Mouse (Mus musculus) limb, embryonic 11.5 days (tissue): Measurements from ENCODE around the gene Mtfr1l. TPM values are rescaled to one million over a fixed set of nuclear protein-coding genes. Genes with fewer than 3 reads are reported as not detected.
A peak's percentile ranks its signal among the peaks of the same experiment; 100 is the strongest.

Experiments
- ATAC-seq: fragments of 200-750 bp; cut with Nextera tagmentation; 2 replicates; pipeline ENCODE4 v1.8.0; 2017; ENCODE audit warnings: low read depth; ENCODE audit not compliant: insufficient number of reproducible peaks, low FRiP score, low TSS enrichment
- DNase-seq: peaks from one replicate; pipeline ENCODE4 v3.0.0-alpha.2; 2015; ENCODE audit warnings: low spot score
- H3K27ac ChIP-seq: fragments of 300-500 bp; sonication (generic); replicated peaks from 2 replicates; pipeline ENCODE4 v1.5.1; 2014; ENCODE audit warnings: low read depth, mild to moderate bottlenecking, low read length
- H3K27me3 ChIP-seq: fragments of 300-500 bp; sonication (generic); 2 replicates; pipeline ENCODE4 v1.6.1; 2014; ENCODE audit warnings: mild to moderate bottlenecking, low read length, mixed read lengths; ENCODE audit not compliant: control insufficient read depth, insufficient read depth
- H3K36me3 ChIP-seq: fragments of 300-500 bp; sonication (generic); 2 replicates; pipeline ENCODE4 v1.6.1; 2014; ENCODE audit warnings: mild to moderate bottlenecking, low read length, moderate library complexity, mixed read lengths; ENCODE audit not compliant: control insufficient read depth, insufficient read depth
- H3K4me1 ChIP-seq: fragments of 300-500 bp; sonication (generic); 2 replicates; pipeline ENCODE4 v1.6.1; 2014; ENCODE audit warnings: low read length, mixed read lengths; ENCODE audit not compliant: control insufficient read depth, insufficient read depth
- H3K4me2 ChIP-seq: fragments of 300-500 bp; sonication (generic); 2 replicates; pipeline ENCODE4 v1.6.1; 2014; ENCODE audit warnings: low read depth, mild to moderate bottlenecking, moderate library complexity; ENCODE audit not compliant: severe bottlenecking
- H3K4me3 ChIP-seq: fragments of 300-500 bp; sonication (generic); 2 replicates; pipeline ENCODE4 v1.5.1; 2014; ENCODE audit warnings: low read depth, low read length
- H3K9ac ChIP-seq: fragments of 300-500 bp; sonication (generic); 2 replicates; pipeline ENCODE4 v1.6.1; 2014; ENCODE audit warnings: mild to moderate bottlenecking, low read length
- H3K9me3 ChIP-seq: fragments of 300-500 bp; sonication (generic); 2 replicates; pipeline ENCODE4 v1.6.1; 2016; ENCODE audit warnings: low read length; ENCODE audit not compliant: control insufficient read depth
- WGBS: fragments of 180-500 bp; shearing (Covaris S2); extraction: QIAGEN DNeasy Blood & Tissue Kit; methylation state at CpG from one replicate; pipeline ENCODE4 v1.1.7; 2014; 5-methylcytosine and 5-hydroxymethylcytosine counted together
- polyA plus RNA-seq: library from polyadenylated mRNA; unstranded; fragments of >200 nt; fragmentation: Nextera tagmentation; extraction: Ambion mirVana; gene quantifications from 2 replicates; pipeline ENCODE4 v1.2.1, GENCODE M21; 2014

The Mtfr1l gene
- polyA plus RNA-seq, 1 experiment from 2014 or later = 121 TPM

DNA sequence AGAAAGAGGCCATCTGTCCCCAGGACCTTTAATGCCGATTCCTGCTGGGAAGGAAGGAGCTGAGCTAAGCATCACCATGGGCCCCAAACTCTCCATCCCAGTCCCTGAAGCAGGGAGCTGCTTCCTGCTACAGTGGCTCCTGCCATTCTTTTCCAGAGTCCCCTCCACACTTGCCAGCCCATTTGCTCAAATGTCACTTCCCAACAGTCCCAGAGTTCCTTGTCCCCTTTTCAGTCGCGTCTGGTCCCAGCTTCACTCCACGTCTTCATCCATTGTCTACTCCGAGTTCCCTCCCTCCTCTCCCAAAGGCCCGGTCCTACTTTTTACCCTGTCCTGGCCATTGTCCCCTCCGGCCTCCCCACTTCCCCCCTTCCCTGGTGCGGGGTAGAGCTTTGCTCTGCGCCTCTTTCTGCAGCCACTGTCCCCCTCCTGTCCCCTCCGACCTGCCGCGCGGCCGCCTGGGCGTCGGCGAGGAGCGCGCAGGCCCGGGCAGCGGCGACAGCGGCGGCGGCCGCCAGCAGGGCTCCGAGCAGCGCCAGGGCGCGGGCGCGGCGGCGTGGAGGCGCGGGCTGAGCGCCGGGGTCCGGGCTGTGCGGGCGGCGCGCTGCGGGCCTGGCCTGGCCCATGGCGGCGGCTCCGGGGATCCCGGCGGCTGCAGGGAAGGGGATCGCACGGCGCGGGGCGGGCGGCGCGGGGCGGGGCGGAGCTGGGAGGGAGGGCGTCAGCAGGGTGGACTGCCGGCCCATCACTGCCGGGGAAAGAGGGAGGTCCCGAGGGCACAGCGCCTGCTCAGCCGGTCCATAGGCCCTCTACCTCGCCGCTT, 16.5 kb upstream of the Mtfr1l start, which contains the start of gene Selenon:
Selenon (minus strand) TSS at position 673 of the 823 bp plus-strand sequence.
- H3K9me3 ChIP-seq = peaks cover 6% of the 10 kb centered on the region; the same call in 1 of the 2 replicates
- peak within 1 kb of the TSS; percentile 63 for H3K27ac ChIP-seq
- peaks cover 11% of the 10 kb centered on the region for H3K36me3 ChIP-seq
- under 1% methylated on average over 58 of the region's 67 CpGs for WGBS
- H3K4me2 ChIP-seq = peak within 1 kb of the TSS; percentile 60
- H3K4me3 ChIP-seq = peak within 1 kb of the TSS; percentile 61
- ATAC-seq (peak; percentile 81; the same call in 1 of the 2 replicates), DNase-seq (peak; percentile 81)
- 0 out of 2 replicates have a peak, but pooled peaks cover 4% of the 10 kb centered on the region for H3K4me1 ChIP-seq
- peak within 1 kb of the TSS; percentile 95 for H3K9ac ChIP-seq
- no peaks in the 10 kb centered on the region for H3K27me3 ChIP-seq

GRCm38 (mm10) chr4:134549899-134550298, 14.7 kb upstream of the Mtfr1l start:
- ATAC-seq (no peak), DNase-seq (no peak)
- Histone ChIP-seq H3K4me2 (no peak overlapping the region), H3K36me3 (peaks cover 11% of the 10 kb centered on the region), H3K4me3 (no peak overlapping the region), H3K27ac (no peak overlapping the region), H3K4me1 (0 out of 2 replicates have a peak, but pooled peaks cover 4% of the 10 kb centered on the region), H3K27me3 (no peaks in the 10 kb centered on the region), H3K9me3 (peaks cover 6% of the 10 kb centered on the region; the same call in 1 of the 2 replicates), H3K9ac (no peak overlapping the region)
- WGBS = 97% methylated on average over 8 of the region's 8 CpGs

DNA sequence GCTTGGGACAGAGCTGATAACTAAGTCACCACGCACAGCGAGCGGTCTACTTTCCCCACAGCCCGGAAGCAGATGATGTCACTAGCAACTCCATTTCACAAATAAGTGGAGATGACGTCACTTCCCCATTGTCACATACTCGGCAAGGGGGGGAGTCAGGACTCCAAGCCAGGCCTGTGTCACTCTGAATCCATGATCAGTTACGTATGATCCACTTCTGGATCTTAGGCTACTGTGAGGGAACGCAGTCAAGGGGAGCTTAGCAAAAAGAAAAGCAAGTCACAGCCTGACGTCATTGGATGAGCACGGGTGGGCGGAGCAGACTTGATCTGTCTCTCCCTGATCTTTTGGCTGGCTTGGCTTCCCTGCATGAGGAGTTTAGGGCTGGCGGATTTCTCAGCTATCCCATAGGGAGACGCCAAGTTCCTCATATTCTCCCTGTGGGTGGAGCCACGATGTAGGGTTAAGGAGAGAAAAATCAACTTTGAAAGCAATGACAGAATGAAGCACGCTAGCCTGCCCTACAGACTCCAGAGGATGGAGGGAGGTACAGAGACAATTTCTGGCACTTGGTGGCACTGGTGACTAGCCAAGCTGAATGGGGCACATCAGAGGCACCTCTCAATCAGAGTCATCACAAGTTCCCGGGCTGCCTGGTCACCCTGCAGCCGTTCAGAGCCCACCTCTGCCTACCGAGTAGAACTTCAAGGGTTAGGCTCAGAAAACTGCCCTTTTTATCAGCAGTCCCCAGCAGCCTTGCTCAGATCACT, 13.2 kb upstream of the Mtfr1l start:
- peaks cover 13% of the 10 kb centered on the region for H3K36me3 ChIP-seq
- WGBS = 77% methylated on average over 18 of the region's 18 CpGs
- no peak for DNase-seq
- no peak overlapping the region for H3K9ac ChIP-seq
- H3K9me3 ChIP-seq = peaks cover 6% of the 10 kb centered on the region; the same call in 1 of the 2 replicates
- H3K27me3 ChIP-seq = no peaks in the 10 kb centered on the region
- no peak overlapping the region for H3K27ac ChIP-seq
- no peak overlapping the region for H3K4me3 ChIP-seq
- H3K4me1 ChIP-seq = 0 out of 2 replicates have a peak, but pooled peaks cover 4% of the 10 kb centered on the region
- ATAC-seq = no peak
- no peak overlapping the region for H3K4me2 ChIP-seq

DNA sequence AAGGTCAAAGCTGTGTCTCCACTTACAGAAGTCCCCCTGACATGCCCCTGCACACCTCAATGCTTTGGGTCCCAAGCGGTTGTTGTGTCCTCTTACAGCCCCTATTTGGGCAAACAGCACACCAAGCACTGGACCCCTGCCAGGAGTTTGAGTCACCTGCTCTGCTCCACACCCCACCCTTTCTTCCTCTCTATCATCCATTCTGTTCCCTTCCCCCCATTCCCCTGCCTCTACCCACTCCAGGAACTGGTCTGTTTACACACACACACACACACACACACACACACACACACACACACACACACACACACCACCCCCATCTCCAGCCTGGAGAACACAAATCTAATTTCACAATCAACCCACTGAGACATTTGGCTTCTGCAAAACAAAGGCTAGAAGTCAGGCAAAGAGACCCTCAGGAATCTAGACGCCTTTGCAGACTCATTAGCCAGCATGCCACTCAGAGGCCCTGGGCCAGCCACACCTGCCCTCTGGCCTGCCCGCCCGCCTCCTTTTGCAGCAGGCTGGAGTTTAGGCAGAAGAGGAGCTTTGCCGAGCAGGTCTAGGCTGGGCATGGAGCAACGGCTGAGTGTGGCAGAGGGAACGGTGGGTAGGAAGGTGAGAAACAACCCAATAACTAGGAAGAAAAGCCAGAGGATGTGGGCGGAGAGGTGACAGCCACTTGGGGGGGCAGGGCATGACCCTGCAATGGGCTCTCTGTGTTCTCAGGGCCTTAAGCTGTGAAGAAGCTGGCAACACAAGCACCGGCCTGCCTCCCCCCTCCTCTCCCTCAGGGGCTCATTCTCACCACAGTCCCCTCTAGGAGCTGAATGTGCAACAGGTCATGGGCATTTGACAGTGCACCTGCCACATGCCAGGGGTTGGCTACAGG, 11.9 kb upstream of the Mtfr1l start:
- Histone ChIP-seq H3K4me3 (no peak overlapping the region), H3K9me3 (peaks cover 6% of the 10 kb centered on the region; the same call in 1 of the 2 replicates), H3K9ac (no peak overlapping the region), H3K4me1 (0 out of 2 replicates have a peak, but pooled peaks cover 4% of the 10 kb centered on the region), H3K27me3 (no peaks in the 10 kb centered on the region), H3K4me2 (no peak overlapping the region), H3K27ac (no peak overlapping the region), H3K36me3 (peaks cover 13% of the 10 kb centered on the region)
- WGBS = 60% methylated on average over 9 of the region's 9 CpGs
- ATAC-seq (no peak), DNase-seq (no peak)

GRCm38 (mm10) chr4:134543261-134543660, 8.1 kb upstream of the Mtfr1l start:
- 10% methylated on average over 5 of the region's 5 CpGs for WGBS
- DNase-seq (peak; percentile 96), ATAC-seq (peak; percentile 63; the same call in 1 of the 2 replicates)
- Histone ChIP-seq H3K27me3 (no peaks in the 10 kb centered on the region), H3K27ac (no peak overlapping the region), H3K9me3 (no peaks in the 10 kb centered on the region), H3K36me3 (peaks cover 4% of the 10 kb centered on the region; the same call in 1 of the 2 replicates), H3K4me3 (no peak overlapping the region), H3K4me1 (0 out of 2 replicates have a peak, but pooled peaks cover 4% of the 10 kb centered on the region), H3K9ac (no peak overlapping the region), H3K4me2 (no peak overlapping the region)

- DNase-seq (no peak), ATAC-seq (peak; percentile 32; the same call in 1 of the 2 replicates)
- Histone ChIP-seq H3K27ac (no peak overlapping the region), H3K36me3 (peaks cover 4% of the 10 kb centered on the region; the same call in 1 of the 2 replicates), H3K4me3 (no peak overlapping the region), H3K9ac (no peak overlapping the region), H3K27me3 (no peaks in the 10 kb centered on the region), H3K9me3 (no peaks in the 10 kb centered on the region), H3K4me2 (no peak overlapping the region), H3K4me1 (0 out of 2 replicates have a peak, but pooled peaks cover 4% of the 10 kb centered on the region)
- WGBS = 86% methylated on average over 9 of the region's 9 CpGs
Observed at GRCm38 (mm10) chr4:134542726-134543125, 7.5 kb upstream of the Mtfr1l start.

GRCm38 (mm10) chr4:134538997-134539580, 3.9 kb upstream of the Mtfr1l start:
- 86% methylated on average over 10 of the region's 10 CpGs for WGBS
- H3K9ac ChIP-seq = no peak overlapping the region
- no peaks in the 10 kb centered on the region; the same call in 1 of the 2 replicates for H3K36me3 ChIP-seq
- H3K9me3 ChIP-seq = no peaks in the 10 kb centered on the region
- no peak overlapping the region for H3K4me3 ChIP-seq
- H3K27me3 ChIP-seq = no peaks in the 10 kb centered on the region
- no peak for ATAC-seq
- H3K27ac ChIP-seq = no peak overlapping the region
- H3K4me2 ChIP-seq = no peak overlapping the region
- H3K4me1 ChIP-seq = peaks cover 8% of the 10 kb centered on the region; the same call in 1 of the 2 replicates
- no peak for DNase-seq
